Mouse (Mus musculus) liver, embryonic 16.5 days (tissue): ENCODE data around the gene Fgfbp3. TPM values are rescaled to one million over a fixed set of nuclear protein-coding genes. Genes with fewer than 3 reads are reported as not detected.
"Not testable (repeated sequence)": the region's sequence is repeated elsewhere in the genome, so short reads cannot be mapped to it uniquely, and the experiment has no call there.

Source experiments
- ATAC-seq: fragments of 200-750 bp; cut with Nextera tagmentation; 2 replicates; pipeline ENCODE4 v1.8.0; 2017; ENCODE audit warnings: low read depth, mild to moderate bottlenecking, moderate number of reproducible peaks, moderate library complexity
- H3K27ac ChIP-seq: fragments of 300-500 bp; sonication (generic); 2 replicates; pipeline ENCODE4 v1.5.1; 2014; ENCODE audit warnings: mild to moderate bottlenecking, low read length
- H3K27me3 ChIP-seq: fragments of 300-500 bp; sonication (generic); 2 replicates; pipeline ENCODE4 v1.6.1; 2014; ENCODE audit warnings: low read depth, low read length, mixed read lengths; ENCODE audit not compliant: control insufficient read depth, insufficient read depth
- H3K36me3 ChIP-seq: fragments of 300-500 bp; sonication (generic); 2 replicates; pipeline ENCODE4 v1.6.1; 2014; ENCODE audit warnings: mild to moderate bottlenecking; ENCODE audit not compliant: control insufficient read depth, insufficient read depth
- H3K4me1 ChIP-seq: fragments of 300-500 bp; sonication (generic); 2 replicates; pipeline ENCODE4 v1.6.1; 2014; ENCODE audit warnings: low read depth, low read length, mixed read lengths; ENCODE audit not compliant: control insufficient read depth
- H3K4me2 ChIP-seq: fragments of 300-500 bp; sonication (generic); 2 replicates; pipeline ENCODE4 v1.6.1; 2014; ENCODE audit warnings: low read depth, low read length, mixed read lengths
- H3K4me3 ChIP-seq: fragments of 300-500 bp; sonication (generic); 2 replicates; pipeline ENCODE4 v1.5.1; 2014; ENCODE audit warnings: low read depth, mild to moderate bottlenecking, low read length
- H3K9ac ChIP-seq: fragments of 300-500 bp; sonication (generic); 2 replicates; pipeline ENCODE4 v1.6.1; 2014; ENCODE audit warnings: low read depth, low read length
- H3K9me3 ChIP-seq: fragments of 300-500 bp; sonication (generic); replicated peaks from 2 replicates; pipeline ENCODE4 v1.6.1; 2016; ENCODE audit warnings: low read length; ENCODE audit not compliant: control insufficient read depth
- WGBS: fragments of 180-500 bp; shearing (Covaris S2); extraction: QIAGEN DNeasy Blood & Tissue Kit; methylation state at CpG from one replicate; pipeline ENCODE4 v1.1.7; 2014; ENCODE audit not compliant: insufficient replicate concordance; 5-methylcytosine and 5-hydroxymethylcytosine counted together
- polyA plus RNA-seq: library from polyadenylated mRNA; unstranded; fragments of >200 nt; fragmentation: Nextera tagmentation; extraction: Ambion mirVana; gene quantifications from 2 replicates; pipeline ENCODE4 v1.2.1, GENCODE M21; 2015

The Fgfbp3 gene
- polyA plus RNA-seq, 1 experiment from 2014 or later, result 0.65 TPM

DNA sequence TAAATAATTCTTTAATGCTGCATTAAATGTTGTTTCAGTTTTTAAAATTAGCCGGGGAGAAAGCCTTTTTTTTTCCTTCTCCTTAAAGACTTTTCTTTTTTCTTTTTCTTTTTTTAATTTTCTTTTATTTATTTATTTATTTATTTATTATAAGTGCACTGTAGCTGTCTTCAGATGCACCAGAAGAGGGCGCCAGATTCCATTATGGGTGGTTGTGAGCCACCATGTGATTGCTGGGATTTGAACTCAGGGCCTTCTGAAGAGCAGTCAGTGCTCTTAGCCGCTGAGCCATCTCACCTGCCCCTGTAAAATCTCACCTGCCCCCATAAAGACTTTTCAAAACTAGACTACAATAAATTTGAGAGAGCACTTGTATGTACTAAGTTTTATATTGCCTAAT, 50.7 kb downstream of the Fgfbp3 start:
- H3K9ac ChIP-seq, H3K4me2 ChIP-seq, H3K4me3 ChIP-seq, ATAC-seq, H3K27ac ChIP-seq, H3K9me3 ChIP-seq, H3K4me1 ChIP-seq, H3K27me3 ChIP-seq: not testable (repeated sequence)
- peaks cover 38% of the 10 kb centered on the region for H3K36me3 ChIP-seq
- 66% methylated on average over 3 of the region's 3 CpGs for WGBS

Other genes starting within 250 kb of the Fgfbp3 start
- 8.7 and 9.1 TPM in 2 replicates for gene Ppp1r3c, start 183.0 kb downstream of the Fgfbp3 start, polyA plus RNA-seq
- 6.0 and 7.3 TPM in 2 replicates for gene Tnks2, start 85.4 kb downstream of the Fgfbp3 start, polyA plus RNA-seq
- gene Btaf1, start 6.5 kb upstream of the Fgfbp3 start, polyA plus RNA-seq, result 7.9 and 8.5 TPM in 2 replicates